Mouse (Mus musculus): ENCODE results near the gene 2610318N02Rik. TPM values are rescaled to one million over a fixed set of nuclear protein-coding genes. Genes with fewer than 3 reads are reported as not detected.

The 2610318N02Rik gene
- total and polyA plus RNA-seq, 2 experiments from 2014 or later: 4.5 to 5.3 TPM

DNA sequence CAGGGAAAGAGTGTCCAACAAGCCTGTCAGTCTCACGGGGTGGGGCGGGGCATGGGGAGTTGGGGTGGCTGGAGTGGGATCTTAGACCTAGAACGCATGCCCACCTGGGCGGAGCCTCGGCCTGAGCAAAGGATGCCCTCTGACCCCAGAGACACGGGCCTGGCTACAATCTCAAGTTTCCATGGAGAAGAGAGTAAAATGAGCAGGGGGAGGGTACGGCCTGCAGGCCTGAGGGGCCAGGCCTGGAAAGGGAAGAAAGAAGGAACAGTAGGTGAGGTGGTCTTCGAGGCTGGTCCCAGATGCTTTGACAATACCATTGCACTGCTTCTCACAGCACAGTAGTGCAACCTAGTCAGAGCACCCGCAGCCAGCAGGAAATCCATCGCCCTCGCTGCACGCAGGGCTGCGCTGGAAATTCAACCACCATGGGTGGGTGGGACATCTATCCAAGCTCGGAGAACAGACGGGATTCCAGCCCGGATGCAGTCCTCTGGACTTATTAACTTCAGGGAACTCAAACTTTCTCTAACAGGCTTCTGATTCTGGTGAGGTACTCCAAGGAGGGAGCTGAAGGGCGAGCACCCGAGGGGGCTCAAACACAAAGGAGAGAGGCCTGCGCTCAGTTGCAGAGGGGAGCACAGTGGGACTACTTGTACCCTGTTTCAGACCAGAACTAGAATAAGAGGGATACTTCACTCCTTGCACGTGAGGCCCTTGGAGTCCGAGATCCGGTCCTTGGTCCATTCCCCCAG, 672 bp downstream of the 2610318N02Rik start:
- 0 out of 2 replicates have a peak, but pooled peaks have one; percentile 7 for ATAC-seq (ENCODE audit: low FRiP score)
- H3K9ac ChIP-seq (replicated peaks; ENCODE audit: low read length, poor library complexity, severe bottlenecking): peak overlapping the region; percentile 51
- peak overlapping the region; percentile 36 for H3K4me3 ChIP-seq (ENCODE audit: low read depth, low read length)
- H3K4me1 ChIP-seq (ENCODE audit: insufficient read depth, low read length): peaks cover 3% of the 10 kb centered on the region; the same call in 1 of the 2 replicates
- H3K36me3 ChIP-seq (ENCODE audit: insufficient read depth, low read length): no peaks in the 10 kb centered on the region
- peak overlapping the region; percentile 58 for H3K4me2 ChIP-seq (ENCODE audit: low read depth, low read length, poor library complexity, severe bottlenecking)
- H3K27ac ChIP-seq (ENCODE audit: low read depth, low read length): no peak overlapping the region
- TF ChIP-seq CTCF (IDR thresholded peaks at IDR 0.05): no peak
- no peaks in the 10 kb centered on the region for H3K9me3 ChIP-seq (ENCODE audit: low read length)
- DNase-seq (ENCODE audit: low spot score): no peak
- H3K27me3 ChIP-seq (ENCODE audit: insufficient read depth, low read length): no peaks in the 10 kb centered on the region
- 3% methylated on average over 22 of the region's 22 CpGs for WGBS

DNA sequence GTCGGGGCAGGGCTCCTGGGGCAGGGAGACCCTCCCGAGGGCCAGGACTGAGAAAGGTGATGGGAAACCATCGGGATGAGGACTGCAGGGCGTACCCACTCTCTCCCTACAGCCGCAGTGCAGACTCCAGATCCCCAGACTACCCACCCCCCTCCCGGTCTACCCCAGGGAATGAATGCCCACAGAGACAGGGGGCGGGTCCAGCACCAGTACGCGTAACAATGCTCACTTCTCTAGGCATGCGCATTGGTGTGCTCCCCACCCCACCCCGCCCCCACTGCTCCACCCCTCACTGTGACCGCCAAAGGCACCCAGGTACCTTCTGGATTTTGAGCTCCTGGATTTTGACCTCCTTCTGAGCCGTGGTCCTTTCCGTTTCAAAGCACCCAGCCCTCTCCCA, 3.4 kb downstream of the 2610318N02Rik start:
- ATAC-seq (ENCODE audit: low FRiP score): no peak
- Histone ChIP-seq H3K9ac (replicated peaks; ENCODE audit: low read length, poor library complexity, severe bottlenecking) (no peak overlapping the region), H3K9me3 (ENCODE audit: low read length) (no peaks in the 10 kb centered on the region), H3K36me3 (ENCODE audit: insufficient read depth, low read length) (no peaks in the 10 kb centered on the region), H3K27me3 (ENCODE audit: insufficient read depth, low read length) (no peaks in the 10 kb centered on the region), H3K4me1 (ENCODE audit: insufficient read depth, low read length) (peaks cover 3% of the 10 kb centered on the region; the same call in 1 of the 2 replicates), H3K4me2 (ENCODE audit: low read depth, low read length, poor library complexity, severe bottlenecking) (peak overlapping the region; percentile 15), H3K27ac (ENCODE audit: low read depth, low read length) (no peak overlapping the region), H3K4me3 (ENCODE audit: low read depth, low read length) (no peak overlapping the region)
- WGBS: 50% methylated on average over 14 of the region's 14 CpGs
- no peak for DNase-seq (ENCODE audit: low spot score)
- no peak for TF ChIP-seq CTCF (IDR thresholded peaks at IDR 0.05)

DNA sequence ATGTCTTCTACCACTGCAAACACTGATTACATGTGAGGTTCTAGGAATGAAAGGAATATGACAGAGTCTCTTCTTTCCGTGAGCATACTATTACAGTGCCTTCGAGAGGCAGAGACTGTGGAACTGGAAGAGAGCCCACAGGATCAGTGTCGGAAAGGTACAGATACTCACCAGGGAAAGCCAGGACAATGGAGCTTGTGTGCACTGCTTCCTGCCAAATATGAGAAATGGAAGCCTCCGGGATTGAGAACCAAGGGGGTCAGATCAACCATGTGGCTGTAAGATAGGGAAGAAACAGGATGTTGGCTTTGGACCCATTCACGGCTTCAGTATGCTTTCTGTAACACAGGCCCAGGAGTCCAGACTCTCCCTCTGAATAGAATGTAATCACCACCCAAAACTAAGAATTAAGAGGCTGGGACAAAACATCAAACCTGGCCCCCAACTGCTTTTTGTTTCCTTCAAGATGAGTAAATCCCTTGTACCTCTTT, 7.6 kb downstream of the 2610318N02Rik start:
- H3K9ac ChIP-seq (replicated peaks; ENCODE audit: low read length, poor library complexity, severe bottlenecking): no peak overlapping the region
- H3K36me3 ChIP-seq (ENCODE audit: insufficient read depth, low read length): no peaks in the 10 kb centered on the region
- H3K4me2 ChIP-seq (ENCODE audit: low read depth, low read length, poor library complexity, severe bottlenecking): no peak overlapping the region
- no peaks in the 10 kb centered on the region for H3K27me3 ChIP-seq (ENCODE audit: insufficient read depth, low read length)
- no peaks in the 10 kb centered on the region for H3K4me1 ChIP-seq (ENCODE audit: insufficient read depth, low read length)
- no peak for TF ChIP-seq CTCF (IDR thresholded peaks at IDR 0.05)
- DNase-seq (ENCODE audit: low spot score) (no peak), ATAC-seq (ENCODE audit: low FRiP score) (no peak)
- no peak overlapping the region for H3K27ac ChIP-seq (ENCODE audit: low read depth, low read length)
- no peak overlapping the region for H3K4me3 ChIP-seq (ENCODE audit: low read depth, low read length)
- H3K9me3 ChIP-seq (ENCODE audit: low read length): no peaks in the 10 kb centered on the region
- WGBS: 84% methylated on average over 5 of the region's 5 CpGs

DNA sequence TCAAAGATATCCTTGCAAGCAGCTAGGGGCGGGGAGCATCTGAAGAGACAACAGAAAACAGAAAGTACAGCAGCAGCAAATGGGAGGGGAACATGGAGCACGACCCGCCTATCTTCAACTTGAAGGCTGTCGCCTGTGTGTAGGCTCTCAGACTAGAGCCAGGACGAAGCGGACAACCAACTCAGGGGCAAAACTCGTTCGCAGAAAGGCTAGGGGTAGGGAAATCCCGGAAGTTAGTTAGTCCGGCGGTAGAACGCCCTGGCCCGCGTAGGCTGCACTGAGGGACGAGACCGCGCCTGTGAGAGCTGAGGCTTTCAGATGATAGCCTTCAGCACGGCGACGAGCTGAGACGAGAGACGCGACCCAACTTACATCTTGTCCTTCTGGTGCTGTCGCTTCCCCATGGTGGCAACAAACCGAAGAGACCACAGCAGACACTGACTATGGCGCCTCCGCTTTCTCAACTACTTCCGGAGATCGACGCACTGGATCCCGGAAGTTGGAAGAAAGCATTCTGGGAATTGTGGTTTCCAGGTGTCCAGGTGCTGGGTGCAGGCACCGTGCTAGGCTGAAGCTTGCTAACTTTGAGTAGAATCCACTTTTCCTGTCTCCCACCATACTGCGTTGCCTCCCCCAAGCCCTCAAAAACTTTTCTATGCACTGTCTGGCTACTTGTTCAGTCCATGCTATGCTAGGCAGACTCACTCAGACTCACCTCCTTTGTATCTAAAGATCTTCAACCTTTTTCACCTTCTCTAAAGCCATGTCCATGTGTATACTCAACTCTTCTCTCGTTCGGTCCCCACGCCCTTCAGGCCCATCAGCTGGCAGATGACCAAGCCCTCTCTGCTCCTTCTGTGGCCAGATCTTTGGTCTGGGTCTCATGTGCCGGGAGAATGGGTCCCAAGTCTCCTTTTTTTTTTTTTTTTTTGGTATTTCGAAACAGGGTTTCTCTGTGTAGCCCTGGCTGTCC, 13.9 kb downstream of the 2610318N02Rik start, which contains the start of gene Ppil2:
Gene Ppil2 (minus strand): TSS at position 487 of the 973 bp plus-strand sequence.
- H3K9ac ChIP-seq (replicated peaks; ENCODE audit: low read length, poor library complexity, severe bottlenecking): peak within 1 kb of the TSS; percentile 65
- H3K36me3 ChIP-seq (ENCODE audit: insufficient read depth, low read length): peaks cover 2% of the 10 kb centered on the region; the same call in 1 of the 2 replicates
- 8% methylated on average over 38 of the region's 38 CpGs for WGBS
- peak within 1 kb of the TSS; percentile 87 for H3K4me3 ChIP-seq (ENCODE audit: low read depth, low read length)
- ATAC-seq (ENCODE audit: low FRiP score) (peak; percentile 85), DNase-seq (ENCODE audit: low spot score) (peak; percentile 87)
- H3K27ac ChIP-seq (ENCODE audit: low read depth, low read length): peak within 1 kb of the TSS; percentile 57; the same call in 1 of the 2 replicates
- peaks cover 7% of the 10 kb centered on the region; the same call in 1 of the 2 replicates for H3K4me1 ChIP-seq (ENCODE audit: insufficient read depth, low read length)
- H3K27me3 ChIP-seq (ENCODE audit: insufficient read depth, low read length): no peaks in the 10 kb centered on the region
- no peaks in the 10 kb centered on the region for H3K9me3 ChIP-seq (ENCODE audit: low read length)
- no peak for TF ChIP-seq CTCF (IDR thresholded peaks at IDR 0.05)
- H3K4me2 ChIP-seq (ENCODE audit: low read depth, low read length, poor library complexity, severe bottlenecking): peak within 1 kb of the TSS; percentile 63

DNA sequence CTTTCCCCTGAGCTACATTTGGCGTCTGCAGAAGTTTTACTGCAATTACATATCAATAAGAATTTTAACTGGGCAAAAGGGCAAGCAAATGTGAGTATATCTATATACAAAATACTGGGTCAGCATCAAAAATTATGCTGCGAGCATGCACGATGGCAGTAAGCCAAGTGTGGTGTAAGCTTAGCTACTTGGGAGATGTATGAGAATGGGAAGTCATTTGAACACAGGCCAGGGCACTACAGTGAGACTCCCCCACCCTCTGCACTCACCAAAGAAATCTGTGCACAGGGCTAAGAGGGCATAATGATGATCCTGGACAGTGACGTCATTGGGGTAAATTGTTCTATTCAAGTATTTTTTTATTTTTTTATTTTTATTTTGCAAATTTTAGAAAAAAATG, 20.4 kb downstream of the 2610318N02Rik start:
- Histone ChIP-seq H3K36me3 (ENCODE audit: insufficient read depth, low read length) (peaks cover 24% of the 10 kb centered on the region), H3K9me3 (ENCODE audit: low read length) (no peaks in the 10 kb centered on the region), H3K4me1 (ENCODE audit: insufficient read depth, low read length) (peaks cover under 1% of the 10 kb centered on the region; the same call in 1 of the 2 replicates), H3K9ac (replicated peaks; ENCODE audit: low read length, poor library complexity, severe bottlenecking) (no peak overlapping the region), H3K27ac (ENCODE audit: low read depth, low read length) (no peak overlapping the region), H3K27me3 (ENCODE audit: insufficient read depth, low read length) (no peaks in the 10 kb centered on the region), H3K4me3 (ENCODE audit: low read depth, low read length) (no peak overlapping the region), H3K4me2 (ENCODE audit: low read depth, low read length, poor library complexity, severe bottlenecking) (no peak overlapping the region)
- no peak for DNase-seq (ENCODE audit: low spot score)
- TF ChIP-seq CTCF (IDR thresholded peaks at IDR 0.05): no peak
- no peak for ATAC-seq (ENCODE audit: low FRiP score)
- WGBS: 79% methylated on average over 4 of the region's 4 CpGs
